Mouse (Mus musculus) cerebellum, adult 2 months (tissue): ENCODE results near the gene Eloa.

Experiments
- CTCF ChIP-seq: fragments of 200-500 bp; IDR thresholded peaks from 2 replicates; pipeline ENCODE4 v1.5.1; 2011; ENCODE audit warnings: low read depth, mild to moderate bottlenecking, control low read depth, low read length, moderate library complexity, borderline replicate concordance; ENCODE audit not compliant: insufficient read depth
- POLR2A ChIP-seq: fragments of 200-500 bp; IDR thresholded peaks from 2 replicates; pipeline ENCODE4 v1.6.1; 2011; ENCODE audit warnings: low read length, control low read depth, borderline replicate concordance; ENCODE audit not compliant: insufficient read depth

- TF ChIP-seq POLR2A (no peak), CTCF (peak; percentile 95)
These were observed 60.8 kb downstream of the Eloa start for GRCm38 (mm10) chr4:135960717-135961116.
